Mouse (Mus musculus) MEL (cell line): Measurements from ENCODE around the gene Dgke. TPM values are rescaled to one million over a fixed set of nuclear protein-coding genes. Genes with fewer than 3 reads are reported as not detected.

Source experiments
- DNase-seq: peaks from one replicate; pipeline ENCODE4 v3.0.0; 2011; ENCODE audit warnings: low read depth, low spot score
- H3K27ac ChIP-seq: 2 replicates; pipeline ENCODE4 v1.5.1; 2012; ENCODE audit warnings: low read depth, mild to moderate bottlenecking, control low read depth, low read length, moderate library complexity; ENCODE audit not compliant: control insufficient read depth
- H3K27me3 ChIP-seq, 2 experiments: fragments of 150-350 bp in 1 of 2; sonication (generic) in 1 of 2; 2 replicates each; pipeline ENCODE4 v1.6.1; 2012; ENCODE audit warnings: low read length in 2 of 2, mild to moderate bottlenecking in 2 of 2, improper control_type of control experiment in 1 of 2, moderate library complexity in 1 of 2; ENCODE audit not compliant: insufficient read depth in 2 of 2, control insufficient read depth in 1 of 2
- H3K36me3 ChIP-seq, 2 experiments: 2 replicates each; pipeline ENCODE4 v1.6.1; 2012 to 2014; ENCODE audit warnings: low read length in 2 of 2, improper control_type of control experiment in 1 of 2, inconsistent platforms in 1 of 2, mild to moderate bottlenecking in 1 of 2; ENCODE audit not compliant: insufficient read depth in 2 of 2, control insufficient read depth in 1 of 2
- H3K4me1 ChIP-seq, 2 experiments: fragments of 150-350 bp in 1 of 2; sonication (generic) in 1 of 2; 2 replicates each; pipeline ENCODE4 v1.6.1; 2012; ENCODE audit warnings: low read length in 2 of 2, improper control_type of control experiment in 1 of 2, mild to moderate bottlenecking in 1 of 2; ENCODE audit not compliant: insufficient read depth in 2 of 2, control insufficient read depth in 1 of 2
- H3K4me3 ChIP-seq, 2 experiments: fragments of 150-350 bp in 1 of 2; sonication (generic) in 1 of 2; 2 replicates each; pipeline ENCODE4 v1.5.1; 2012; ENCODE audit warnings: low read depth in 2 of 2, low read length in 2 of 2, mild to moderate bottlenecking in 2 of 2, moderate library complexity in 2 of 2, control low read depth in 1 of 2, improper control_type of control experiment in 1 of 2; ENCODE audit not compliant: control insufficient read depth in 1 of 2, insufficient read depth in 1 of 2
- H3K79me2 ChIP-seq: 2 replicates; pipeline ENCODE4 v1.6.1; 2012; ENCODE audit warnings: mild to moderate bottlenecking, low read length, moderate library complexity; ENCODE audit not compliant: control insufficient read depth, poor library complexity, insufficient read depth
- H3K9ac ChIP-seq: 2 replicates; pipeline ENCODE4 v1.6.1; 2012; ENCODE audit warnings: low read depth, mild to moderate bottlenecking, control low read depth, low read length, moderate library complexity; ENCODE audit not compliant: control insufficient read depth, poor library complexity, severe bottlenecking
- H3K9me3 ChIP-seq: fragments of 150-350 bp; sonication (generic); replicated peaks from 2 replicates; pipeline ENCODE4 v1.6.1; 2012; ENCODE audit warnings: mild to moderate bottlenecking, low read length, improper control_type of control experiment, moderate library complexity; ENCODE audit not compliant: insufficient read depth
- CHD1 ChIP-seq: IDR thresholded peaks from 2 replicates; pipeline ENCODE4 v1.6.1; 2012; ENCODE audit warnings: low read depth, mild to moderate bottlenecking, inconsistent platforms, low read length, improper control_type of control experiment
- CHD2 ChIP-seq: IDR thresholded peaks from 2 replicates; pipeline ENCODE4 v1.6.1; 2011; ENCODE audit warnings: low read length, improper control_type of control experiment
- CTCF ChIP-seq, 3 experiments: IDR thresholded peaks in 2 of 3; conservative IDR thresholded peaks in 1 of 3; 2 replicates each; pipeline ENCODE4 v1.5.1; 2011 to 2012; ENCODE audit warnings: low read length in 3 of 3, low read depth in 2 of 3, mild to moderate bottlenecking in 2 of 3, improper control_type of control experiment in 1 of 3, inconsistent platforms in 1 of 3, mixed read lengths in 1 of 3, moderate library complexity in 1 of 3; ENCODE audit not compliant: control insufficient read depth in 1 of 3, insufficient read depth in 1 of 3, poor library complexity in 1 of 3, severe bottlenecking in 1 of 3
- E2F4 ChIP-seq: IDR thresholded peaks from 2 replicates; pipeline ENCODE4 v1.6.1; 2011; ENCODE audit warnings: low read depth, low read length, improper control_type of control experiment, borderline replicate concordance
- ELF1 ChIP-seq: IDR thresholded peaks from 2 replicates; pipeline ENCODE4 v1.6.1; 2014; ENCODE audit warnings: low read depth, mild to moderate bottlenecking, inconsistent platforms, low read length, improper control_type of control experiment, moderate library complexity
- GABPA ChIP-seq: IDR thresholded peaks from 2 replicates; pipeline ENCODE4 v1.6.1; 2012; ENCODE audit warnings: low read depth, mild to moderate bottlenecking, inconsistent platforms, low read length, improper control_type of control experiment, moderate library complexity
- GATA1 ChIP-seq: IDR thresholded peaks from 2 replicates; pipeline ENCODE4 v1.6.1; 2011; ENCODE audit warnings: low read depth, low read length, improper control_type of control experiment
- KAT2A ChIP-seq: conservative IDR thresholded peaks from 2 replicates; pipeline ENCODE4 v1.6.1; 2012; ENCODE audit warnings: low read depth, low read length, improper control_type of control experiment, inconsistent platforms
- MXI1 ChIP-seq: IDR thresholded peaks from 2 replicates; pipeline ENCODE4 v1.6.1; 2011; ENCODE audit warnings: mild to moderate bottlenecking, low read depth, low read length, improper control_type of control experiment
- NELFE ChIP-seq: IDR thresholded peaks from 2 replicates; pipeline ENCODE4 v1.6.1; 2011; ENCODE audit warnings: low read depth, low read length, improper control_type of control experiment
- NRF1 ChIP-seq: IDR thresholded peaks from 2 replicates; pipeline ENCODE4 v1.6.1; 2014; ENCODE audit warnings: low read depth, mild to moderate bottlenecking, inconsistent platforms, low read length, improper control_type of control experiment, moderate library complexity; ENCODE audit not compliant: poor library complexity, insufficient read depth, severe bottlenecking
- POLR2A ChIP-seq, 2 experiments: IDR thresholded peaks; 2 replicates each; pipeline ENCODE4 v1.6.1; 2011 to 2012; ENCODE audit warnings: low read length in 2 of 2, mild to moderate bottlenecking in 2 of 2, control low read depth in 1 of 2, improper control_type of control experiment in 1 of 2, low read depth in 1 of 2, moderate library complexity in 1 of 2; ENCODE audit not compliant: control insufficient read depth in 1 of 2, insufficient read depth in 1 of 2, poor library complexity in 1 of 2
- POLR2AphosphoS2 ChIP-seq: IDR thresholded peaks from 2 replicates; pipeline ENCODE4 v1.6.1; 2011; ENCODE audit warnings: low read length, improper control_type of control experiment
- POLR2AphosphoS5 ChIP-seq: IDR thresholded peaks from 2 replicates; pipeline ENCODE4 v1.6.1; 2012; ENCODE audit warnings: low read depth, borderline replicate concordance, mild to moderate bottlenecking, inconsistent platforms, low read length, moderate library complexity, mixed read lengths
- RAD21 ChIP-seq: IDR thresholded peaks from 2 replicates; pipeline ENCODE4 v1.6.1; 2011; ENCODE audit warnings: mild to moderate bottlenecking, low read depth, low read length, improper control_type of control experiment
- SIN3A ChIP-seq: IDR thresholded peaks from 2 replicates; pipeline ENCODE4 v1.6.1; 2012; ENCODE audit warnings: low read length, improper control_type of control experiment, inconsistent platforms
- SMC3 ChIP-seq: IDR thresholded peaks from 2 replicates; pipeline ENCODE4 v1.6.1; 2011; ENCODE audit warnings: low read depth, low read length, improper control_type of control experiment
- TAL1 ChIP-seq: IDR thresholded peaks from 2 replicates; pipeline ENCODE4 v1.6.1; 2012; ENCODE audit warnings: mild to moderate bottlenecking, inconsistent platforms, low read length, moderate library complexity, mixed read lengths
- TBP ChIP-seq: IDR thresholded peaks from 2 replicates; pipeline ENCODE4 v1.8.0; 2011; ENCODE audit warnings: low read depth, low read length, improper control_type of control experiment
- TCF12 ChIP-seq: IDR thresholded peaks from 2 replicates; pipeline ENCODE4 v1.6.1; 2014; ENCODE audit warnings: low read depth, mild to moderate bottlenecking, inconsistent platforms, low read length, improper control_type of control experiment, moderate library complexity
- USF1 ChIP-seq: IDR thresholded peaks from 2 replicates; pipeline ENCODE4 v1.6.1; 2014; ENCODE audit warnings: low read depth, mild to moderate bottlenecking, inconsistent platforms, low read length, improper control_type of control experiment, moderate library complexity
- ZKSCAN1 ChIP-seq: IDR thresholded peaks from 2 replicates; pipeline ENCODE4 v1.6.1; 2012; ENCODE audit warnings: low read depth, mild to moderate bottlenecking, inconsistent platforms, low read length, improper control_type of control experiment, moderate library complexity
- ZMIZ1 ChIP-seq: IDR thresholded peaks from 2 replicates; pipeline ENCODE4 v1.6.1; 2012; ENCODE audit warnings: low read depth, mild to moderate bottlenecking, inconsistent platforms, low read length, improper control_type of control experiment, moderate library complexity
- polyA plus RNA-seq, 2 experiments: library from polyadenylated mRNA; stranded (reverse) in 1 of 2; unstranded in 1 of 2; fragments of >175 nt in 1 of 2; fragments of >200 nt in 1 of 2; gene quantifications; 2 replicates each; pipeline versions ENCODE4 v1.2.1 to v1.2.4; 2012; ENCODE audit warnings: low replicate concordance in 2 of 2, low read depth in 1 of 2; ENCODE audit not compliant: insufficient read length in 2 of 2, insufficient read depth in 1 of 2, missing spikeins in 1 of 2
- total RNA-seq: library from RNA; depleted of rRNA; stranded (reverse); fragments of 300-350 nt; gene quantifications from 2 replicates; pipeline ENCODE4 v1.2.3, GENCODE M21; 2012

The Dgke gene
- total and polyA plus RNA-seq, 3 experiments, result 5.2 to 6.4 TPM; not detected in 1

GRCm38 (mm10) chr11:89002068-89002467 lies 64.6 kb downstream of the Dgke start:
- Histone ChIP-seq H3K9ac (no peak overlapping the region), H3K27ac (no peak overlapping the region), H3K4me1 (peaks cover 12 to 33% of the 10 kb centered on the region in 2 experiments), H3K79me2 (peaks cover 50% of the 10 kb centered on the region), H3K27me3 (no peaks in the 10 kb centered on the region), H3K9me3 (no peaks in the 10 kb centered on the region), H3K4me3 (no peak overlapping the region), H3K36me3 (peaks cover 7 to 23% of the 10 kb centered on the region in 2 experiments)
- no peak for DNase-seq
- no peak for TF ChIP-seq ELF1
- no peak for TF ChIP-seq USF1
- TF ChIP-seq NRF1, result no peak
- TF ChIP-seq NELFE, result no peak
- TF ChIP-seq CTCF (IDR thresholded peaks at IDR 0.05 in 2 of 3, conservative IDR thresholded peaks at IDR 0.05 in 1 of 3; ENCODE audit: control insufficient read depth in 1 of 3, insufficient read depth in 1 of 3, low read depth in 2 of 3, low read length in 3 of 3, poor library complexity in 1 of 3, severe bottlenecking in 1 of 3), result no peak
- TF ChIP-seq CHD2, result no peak
- TF ChIP-seq CHD1, result no peak
- TF ChIP-seq SIN3A, result no peak
- no peak for TF ChIP-seq SMC3
- TF ChIP-seq ZMIZ1, result no peak
- TF ChIP-seq GATA1, result no peak

- Histone ChIP-seq H3K9me3 (no peaks in the 10 kb centered on the region), H3K79me2 (peaks cover 50% of the 10 kb centered on the region), H3K4me1 (peaks cover 16 to 38% of the 10 kb centered on the region in 2 experiments), H3K36me3 (peaks cover 7 to 28% of the 10 kb centered on the region in 2 experiments), H3K4me3 (peak overlapping the region; percentile 14 to 24; a peak in 2 of 4 replicates), H3K27me3 (no peaks in the 10 kb centered on the region), H3K9ac (peak overlapping the region; percentile 1; the same call in 1 of the 2 replicates), H3K27ac (no peak overlapping the region)
- DNase-seq, result peak; percentile 51
- TF ChIP-seq E2F4 (no peak), TAL1 (no peak), CHD1 (no peak), ZMIZ1 (no peak), MXI1 (no peak), ZKSCAN1 (no peak), TCF12 (no peak), KAT2A (no peak), CTCF (IDR thresholded peaks at IDR 0.05 in 2 of 3, conservative IDR thresholded peaks at IDR 0.05 in 1 of 3; ENCODE audit: control insufficient read depth in 1 of 3, insufficient read depth in 1 of 3, low read depth in 2 of 3, low read length in 3 of 3, poor library complexity in 1 of 3, severe bottlenecking in 1 of 3) (no peak), POLR2AphosphoS2 (no peak), RAD21 (no peak), POLR2A (IDR thresholded peaks at IDR 0.05; ENCODE audit: control insufficient read depth in 1 of 2, insufficient read depth in 1 of 2, low read depth in 1 of 2, low read length in 2 of 2, poor library complexity in 1 of 2) (no peak; a peak in 1 of 4 replicates), GABPA (no peak), SIN3A (no peak), TBP (no peak), POLR2AphosphoS5 (no peak)
These were observed 65.1 kb downstream of the Dgke start for GRCm38 (mm10) chr11:89001569-89001968.
